11 mouse cellular contexts compared by ENCODE assay signal in genomic region chr2:102154771-102155211, GRCm38 (mm10). TPM values are rescaled to one million over a fixed set of nuclear protein-coding genes. Genes with fewer than 3 reads are reported as not detected.
A peak's percentile ranks its signal among the peaks of the same experiment; 100 is the strongest.
DNase-seq lines count a peak whose midpoint lies in the region; ATAC-seq and TF ChIP-seq lines count a peak whose summit lies in the region.
"Had no signal": no experiment of that assay in that cellular context is flagged by ENCODE, and none has a peak within 500 bp of the region (broad histone marks: within the 10 kb centered on the region; RNA-seq: fewer than 3 reads in every experiment).

No protein-coding gene starts in this region.

- H3K4me2 ChIP-seq in midbrain, embryonic 16.5 days (ENCODE audit: low read length), result no peak overlapping the region
- no peak overlapping the region for H3K4me2 ChIP-seq in hindbrain, embryonic 12.5 days (replicated peaks)
- H3K4me2 ChIP-seq: heart, embryonic 12.5 days had no signal

- H3K27ac ChIP-seq in layer of hippocampus, adult 2 months, result peak overlapping the region; percentile 49; the same call in 1 of the 2 replicates
- H3K27ac ChIP-seq in brown adipose tissue, adult 24 weeks (replicated peaks; ENCODE audit: low read depth, low read length), result peak overlapping the region; percentile 87
- no peak overlapping the region for H3K27ac ChIP-seq in midbrain, embryonic 16.5 days (ENCODE audit: low read length)
- H3K27ac ChIP-seq in hindbrain, embryonic 12.5 days, result no peak overlapping the region

- no peak for TF ChIP-seq CTCF in layer of hippocampus, adult 2 months (conservative IDR thresholded peaks at IDR 0.05)

- no peak for DNase-seq in layer of hippocampus, adult 2 months (ENCODE audit: low spot score in 2 of 2)
- no peak for DNase-seq in layer of hippocampus, adult 9-11 months
- DNase-seq in lung, postnatal 36 days, result peak; percentile 61
- DNase-seq: cerebellum, postnatal 10 days; thymus, postnatal 25 days had no signal

- 78% methylated on average over 6 of the region's 6 CpGs for WGBS in midbrain, embryonic 16.5 days
- WGBS in hindbrain, embryonic 12.5 days, result 73% methylated on average over 6 of the region's 6 CpGs

- H3K4me3 ChIP-seq in layer of hippocampus, adult 2 months, result no peak overlapping the region
- no peak overlapping the region for H3K4me3 ChIP-seq in brown adipose tissue, adult 24 weeks (ENCODE audit: insufficient read depth, low read depth, low read length)
- H3K4me3 ChIP-seq in midbrain, embryonic 16.5 days (ENCODE audit: low read depth, low read length), result no peak overlapping the region
- H3K4me3 ChIP-seq in hindbrain, embryonic 12.5 days, result no peak overlapping the region
- H3K4me3 ChIP-seq: heart, embryonic 12.5 days; megakaryocyte, embryonic 14.5 days had no signal

- H3K36me3 ChIP-seq in midbrain, embryonic 16.5 days (ENCODE audit: control insufficient read depth, insufficient read depth, low read length), result no peaks in the 10 kb centered on the region
- H3K36me3 ChIP-seq in hindbrain, embryonic 12.5 days, result no peaks in the 10 kb centered on the region
- H3K36me3 ChIP-seq: heart, embryonic 12.5 days had no signal

- H3K4me1 ChIP-seq in brown adipose tissue, adult 24 weeks (ENCODE audit: control insufficient read depth, insufficient read depth, insufficient read length, low read length), result peaks cover 39% of the 10 kb centered on the region
- H3K4me1 ChIP-seq in midbrain, embryonic 16.5 days (ENCODE audit: control insufficient read depth, insufficient read depth, low read length), result peaks cover 9% of the 10 kb centered on the region
- H3K4me1 ChIP-seq in hindbrain, embryonic 12.5 days, result peaks cover 30% of the 10 kb centered on the region
- H3K4me1 ChIP-seq: megakaryocyte, embryonic 14.5 days had no signal

- H3K9me3 ChIP-seq in midbrain, embryonic 16.5 days (replicated peaks; ENCODE audit: control insufficient read depth, low read length, poor library complexity, severe bottlenecking), result no peaks in the 10 kb centered on the region
- H3K9me3 ChIP-seq in hindbrain, embryonic 12.5 days (replicated peaks), result no peaks in the 10 kb centered on the region
- H3K9me3 ChIP-seq: heart, embryonic 12.5 days; megakaryocyte, embryonic 14.5 days had no signal

- no peak overlapping the region for H3K9ac ChIP-seq in midbrain, embryonic 16.5 days (ENCODE audit: low read depth, low read length)
- no peak overlapping the region for H3K9ac ChIP-seq in hindbrain, embryonic 12.5 days
- H3K9ac ChIP-seq: heart, embryonic 12.5 days had no signal

- H3K27me3 ChIP-seq in midbrain, embryonic 16.5 days (ENCODE audit: control insufficient read depth, insufficient read depth, low read depth, low read length), result no peaks in the 10 kb centered on the region
- no peaks in the 10 kb centered on the region for H3K27me3 ChIP-seq in hindbrain, embryonic 12.5 days
- H3K27me3 ChIP-seq: heart, embryonic 12.5 days had no signal

- ATAC-seq in hematopoietic stem cell, adult 5-6 weeks (replicated peaks in 1 of 2; ENCODE audit: insufficient read depth in 1 of 2, low FRiP score in 2 of 2, low TSS enrichment in 1 of 2, low read depth in 1 of 2, poor library complexity in 2 of 2, severe bottlenecking in 2 of 2), result peak; percentile 24 to 53; a peak in 1 of 4 replicates
- no peak for ATAC-seq in midbrain, embryonic 16.5 days
- no peak for ATAC-seq in hindbrain, embryonic 12.5 days (ENCODE audit: low FRiP score)

RNA-seq across cellular contexts. Expression of gene Ldlrad3, which starts 31.4 kb away (rescaled TPM):
- total RNA-seq in layer of hippocampus, adult 2 months (2021), result 10 to 100 TPM in 1 of 2 experiments, 1 to 10 TPM in 1; 9.3 to 11.2 TPM
- polyA plus RNA-seq in brown adipose tissue, adult 24 weeks (2012; ENCODE audit: insufficient read depth, insufficient read length, missing spikeins), result 7.8 and 8.8 TPM in 2 replicates
- total RNA-seq in hematopoietic stem cell, adult 5-6 weeks (2017), result 10.2 and 12.9 TPM in 2 replicates
- 26.6 and 30.1 TPM in 2 replicates for polyA plus RNA-seq in midbrain, embryonic 16.5 days (2015; fragmentation: Nextera tagmentation; extraction: Ambion mirVana)
- 54.9 and 58.4 TPM in 2 replicates for polyA plus RNA-seq in hindbrain, embryonic 12.5 days (2016; fragmentation: Nextera tagmentation; extraction: Ambion mirVana)

Comparison
In these comparisons a context has a peak if more than half of its experiments do, and no peak if none do; other contexts are left out.
1. H3K27ac ChIP-seq: peak in layer of hippocampus, adult 2 months (single experiment) and brown adipose tissue, adult 24 weeks (single experiment); none in midbrain, embryonic 16.5 days (single experiment) and hindbrain, embryonic 12.5 days (single experiment).
2. ATAC-seq: peak in hematopoietic stem cell, adult 5-6 weeks (2 of 2); none in midbrain, embryonic 16.5 days (single experiment) and hindbrain, embryonic 12.5 days (single experiment).